Mouse (Mus musculus): ENCODE measurements around the gene Muc3. TPM values are rescaled to one million over a fixed set of nuclear protein-coding genes. Genes with fewer than 3 reads are reported as not detected.

The Muc3 gene
- polyA plus RNA-seq, 1 experiment from 2014 or later: 0.24 TPM

- no peak overlapping the region for H3K4me3 ChIP-seq (replicated peaks; ENCODE audit: low read depth, low read length)
- DNase-seq (ENCODE audit: low spot score) (no peak), ATAC-seq (replicated peaks; ENCODE audit: low FRiP score, low read depth) (no peak)
- no peak for TF ChIP-seq CTCF (IDR thresholded peaks at IDR 0.05; ENCODE audit: low read depth)
- H3K4me1 ChIP-seq (replicated peaks; ENCODE audit: insufficient read depth, low read length): no peaks in the 10 kb centered on the region
- no peaks in the 10 kb centered on the region for H3K36me3 ChIP-seq (ENCODE audit: insufficient read depth, low read length)
- no peak overlapping the region for H3K27ac ChIP-seq
- H3K9ac ChIP-seq (ENCODE audit: low read depth, low read length): no peak overlapping the region
- H3K9me3 ChIP-seq (replicated peaks; ENCODE audit: low read length): no peaks in the 10 kb centered on the region
- H3K27me3 ChIP-seq (ENCODE audit: insufficient read depth, low read length): no peaks in the 10 kb centered on the region
- no peak overlapping the region for H3K4me2 ChIP-seq (ENCODE audit: low read length)
- 69% methylated on average over 10 of the region's 10 CpGs for WGBS
These were observed 47.0 kb downstream of the Muc3 start for GRCm38 (mm10) chr5:137102078-137102477.

- DNase-seq (ENCODE audit: low spot score) (no peak), ATAC-seq (replicated peaks; ENCODE audit: low FRiP score, low read depth) (no peak)
- TF ChIP-seq CTCF (IDR thresholded peaks at IDR 0.05; ENCODE audit: low read depth): no peak
- H3K27me3 ChIP-seq (ENCODE audit: insufficient read depth, low read length): no peaks in the 10 kb centered on the region
- WGBS: 52% methylated on average over 4 of the region's 4 CpGs
- H3K27ac ChIP-seq: no peak overlapping the region
- H3K9ac ChIP-seq (ENCODE audit: low read depth, low read length): no peak overlapping the region
- no peak overlapping the region for H3K4me2 ChIP-seq (ENCODE audit: low read length)
- H3K36me3 ChIP-seq (ENCODE audit: insufficient read depth, low read length): no peaks in the 10 kb centered on the region
- H3K4me1 ChIP-seq (replicated peaks; ENCODE audit: insufficient read depth, low read length): 0 out of 2 replicates have a peak, but pooled peaks cover 3% of the 10 kb centered on the region
- no peaks in the 10 kb centered on the region for H3K9me3 ChIP-seq (replicated peaks; ENCODE audit: low read length)
- H3K4me3 ChIP-seq (replicated peaks; ENCODE audit: low read depth, low read length): no peak overlapping the region
These were observed 48.5 kb downstream of the Muc3 start for GRCm38 (mm10) chr5:137100660-137101059.

- Histone ChIP-seq H3K4me3 (replicated peaks; ENCODE audit: low read depth, low read length) (no peak overlapping the region), H3K36me3 (ENCODE audit: insufficient read depth, low read length) (no peaks in the 10 kb centered on the region), H3K27me3 (ENCODE audit: insufficient read depth, low read length) (no peaks in the 10 kb centered on the region), H3K9me3 (replicated peaks; ENCODE audit: low read length) (no peaks in the 10 kb centered on the region), H3K9ac (ENCODE audit: low read depth, low read length) (no peak overlapping the region), H3K4me2 (ENCODE audit: low read length) (no peak overlapping the region), H3K4me1 (replicated peaks; ENCODE audit: insufficient read depth, low read length) (0 out of 2 replicates have a peak, but pooled peaks cover 3% of the 10 kb centered on the region), H3K27ac (no peak overlapping the region)
- ATAC-seq (replicated peaks; ENCODE audit: low FRiP score, low read depth) (no peak), DNase-seq (ENCODE audit: low spot score) (no peak)
- no peak for TF ChIP-seq CTCF (IDR thresholded peaks at IDR 0.05; ENCODE audit: low read depth)
- 57% methylated on average over 11 of the region's 11 CpGs for WGBS
These were observed 50.7 kb downstream of the Muc3 start for GRCm38 (mm10) chr5:137098418-137098817.

GRCm38 (mm10) chr5:137096037-137096436 lies 53.1 kb downstream of the Muc3 start:
- ATAC-seq (replicated peaks; ENCODE audit: low FRiP score, low read depth): no peak
- Histone ChIP-seq H3K27ac (no peak overlapping the region), H3K4me2 (ENCODE audit: low read length) (no peak overlapping the region), H3K9me3 (replicated peaks; ENCODE audit: low read length) (no peaks in the 10 kb centered on the region), H3K4me3 (replicated peaks; ENCODE audit: low read depth, low read length) (no peak overlapping the region), H3K36me3 (ENCODE audit: insufficient read depth, low read length) (no peaks in the 10 kb centered on the region), H3K4me1 (replicated peaks; ENCODE audit: insufficient read depth, low read length) (0 out of 2 replicates have a peak, but pooled peaks cover 3% of the 10 kb centered on the region), H3K27me3 (ENCODE audit: insufficient read depth, low read length) (no peaks in the 10 kb centered on the region), H3K9ac (ENCODE audit: low read depth, low read length) (no peak overlapping the region)
- no peak for TF ChIP-seq CTCF (IDR thresholded peaks at IDR 0.05; ENCODE audit: low read depth)
- peak; percentile 72 for DNase-seq (ENCODE audit: low spot score)
- WGBS: 61% methylated on average over 1 of the region's 1 CpGs

GRCm38 (mm10) chr5:137095135-137095534 lies 54.0 kb downstream of the Muc3 start:
- no peak for ATAC-seq (replicated peaks; ENCODE audit: low FRiP score, low read depth)
- no peak for TF ChIP-seq CTCF (IDR thresholded peaks at IDR 0.05; ENCODE audit: low read depth)
- Histone ChIP-seq H3K27ac (no peak overlapping the region), H3K9ac (ENCODE audit: low read depth, low read length) (no peak overlapping the region), H3K4me2 (ENCODE audit: low read length) (no peak overlapping the region), H3K9me3 (replicated peaks; ENCODE audit: low read length) (no peaks in the 10 kb centered on the region), H3K4me1 (replicated peaks; ENCODE audit: insufficient read depth, low read length) (0 out of 2 replicates have a peak, but pooled peaks cover 3% of the 10 kb centered on the region), H3K27me3 (ENCODE audit: insufficient read depth, low read length) (no peaks in the 10 kb centered on the region), H3K4me3 (replicated peaks; ENCODE audit: low read depth, low read length) (no peak overlapping the region), H3K36me3 (ENCODE audit: insufficient read depth, low read length) (no peaks in the 10 kb centered on the region)
- DNase-seq (ENCODE audit: low spot score): no peak
- 88% methylated on average over 10 of the region's 10 CpGs for WGBS

GRCm38 (mm10) chr5:137093720-137094119 lies 55.4 kb downstream of the Muc3 start:
- H3K27ac ChIP-seq: no peak overlapping the region
- no peak for DNase-seq (ENCODE audit: low spot score)
- ATAC-seq (replicated peaks; ENCODE audit: low FRiP score, low read depth): no peak
- H3K9ac ChIP-seq (ENCODE audit: low read depth, low read length): no peak overlapping the region
- no peaks in the 10 kb centered on the region for H3K27me3 ChIP-seq (ENCODE audit: insufficient read depth, low read length)
- no peak overlapping the region for H3K4me3 ChIP-seq (replicated peaks; ENCODE audit: low read depth, low read length)
- no peak for TF ChIP-seq CTCF (IDR thresholded peaks at IDR 0.05; ENCODE audit: low read depth)
- no peaks in the 10 kb centered on the region for H3K9me3 ChIP-seq (replicated peaks; ENCODE audit: low read length)
- no peaks in the 10 kb centered on the region for H3K36me3 ChIP-seq (ENCODE audit: insufficient read depth, low read length)
- no peak overlapping the region for H3K4me2 ChIP-seq (ENCODE audit: low read length)
- WGBS: 34% methylated on average over 9 of the region's 9 CpGs
- 0 out of 2 replicates have a peak, but pooled peaks cover 3% of the 10 kb centered on the region for H3K4me1 ChIP-seq (replicated peaks; ENCODE audit: insufficient read depth, low read length)

- H3K27me3 ChIP-seq (ENCODE audit: insufficient read depth, low read length): no peaks in the 10 kb centered on the region
- DNase-seq (ENCODE audit: low spot score) (no peak), ATAC-seq (replicated peaks; ENCODE audit: low FRiP score, low read depth) (no peak)
- no peak overlapping the region for H3K27ac ChIP-seq
- no peak for TF ChIP-seq CTCF (IDR thresholded peaks at IDR 0.05; ENCODE audit: low read depth)
- H3K9ac ChIP-seq (ENCODE audit: low read depth, low read length): no peak overlapping the region
- no peaks in the 10 kb centered on the region for H3K9me3 ChIP-seq (replicated peaks; ENCODE audit: low read length)
- no peaks in the 10 kb centered on the region for H3K36me3 ChIP-seq (ENCODE audit: insufficient read depth, low read length)
- no peak overlapping the region for H3K4me2 ChIP-seq (ENCODE audit: low read length)
- H3K4me3 ChIP-seq (replicated peaks; ENCODE audit: low read depth, low read length): no peak overlapping the region
- H3K4me1 ChIP-seq (replicated peaks; ENCODE audit: insufficient read depth, low read length): 0 out of 2 replicates have a peak, but pooled peaks cover 3% of the 10 kb centered on the region
- WGBS: 53% methylated on average over 6 of the region's 6 CpGs
These were observed 57.6 kb downstream of the Muc3 start for GRCm38 (mm10) chr5:137091560-137091959.

All from kidney, postnatal 0 days (tissue).